Mouse (Mus musculus) G1E (cell line): Measurements from ENCODE around the gene Vps13d. TPM values are rescaled to one million over a fixed set of nuclear protein-coding genes. Genes with fewer than 3 reads are reported as not detected.
"Not testable (repeated sequence)": the region's sequence is repeated elsewhere in the genome, so short reads cannot be mapped to it uniquely, and the experiment has no call there.

Source experiments
- ATAC-seq: 2 replicates; pipeline ENCODE4 v1.8.0; 2016; ENCODE audit warnings: mild to moderate bottlenecking; ENCODE audit not compliant: insufficient number of reproducible peaks, poor library complexity, low FRiP score, severe bottlenecking; ENCODE audit errors: extremely low read depth
- DNase-seq: peaks from one replicate; pipeline ENCODE4 v3.0.0; 2012; ENCODE audit warnings: low spot score
- H3K27me3 ChIP-seq: 2 replicates; pipeline ENCODE4 v1.6.1; 2012; ENCODE audit warnings: mild to moderate bottlenecking, low read length, inconsistent platforms; ENCODE audit not compliant: insufficient read depth
- H3K36me3 ChIP-seq: replicated peaks from 2 replicates; pipeline ENCODE3; 2012; ENCODE audit warnings: mild to moderate bottlenecking, inconsistent platforms
- H3K4me1 ChIP-seq: 2 replicates; pipeline ENCODE4 v1.6.1; 2012; ENCODE audit warnings: low read depth, low read length, inconsistent platforms, mixed read lengths; ENCODE audit not compliant: insufficient read depth
- H3K4me3 ChIP-seq: 2 replicates; pipeline ENCODE4 v1.5.1; 2012; ENCODE audit warnings: low read depth, mild to moderate bottlenecking, inconsistent platforms, low read length, moderate library complexity, mixed read lengths
- H3K9me3 ChIP-seq: replicated peaks from 2 replicates; pipeline ENCODE4 v1.6.1; 2012; ENCODE audit warnings: inconsistent platforms
- CTCF ChIP-seq: IDR thresholded peaks from 2 replicates; pipeline ENCODE4 v1.5.1; 2012; ENCODE audit warnings: low read depth, low read length, inconsistent platforms, mixed read lengths
- GATA1 ChIP-seq: IDR thresholded peaks from 2 replicates; pipeline ENCODE4 v1.6.1; 2012; ENCODE audit warnings: borderline replicate concordance, low read length, inconsistent platforms, mixed read lengths
- GATA2 ChIP-seq: IDR thresholded peaks from 2 replicates; pipeline ENCODE4 v1.6.1; 2012; ENCODE audit warnings: low read depth, low read length, inconsistent platforms, borderline replicate concordance
- POLR2AphosphoS5 ChIP-seq: IDR thresholded peaks from 2 replicates; pipeline ENCODE4 v1.6.1; 2012; ENCODE audit warnings: low read depth, low read length, inconsistent platforms; ENCODE audit not compliant: insufficient replicate concordance
- TAL1 ChIP-seq: conservative IDR thresholded peaks from 2 replicates; pipeline ENCODE4 v1.6.1; 2012; ENCODE audit warnings: low read depth, low read length, inconsistent platforms, mixed read lengths
- polyA plus RNA-seq: library from polyadenylated mRNA; stranded (reverse); fragments of >175 nt; gene quantifications from 2 replicates; pipeline ENCODE4 v1.2.3, GENCODE M21; 2012
- total RNA-seq, 2 experiments: library from RNA; stranded (forward) in 1 of 2; stranded (reverse) in 1 of 2; fragments of 200-1000 nt in 1 of 2; fragments of >200 nt in 1 of 2; fragmentation: Nextera tagmentation in 1 of 2; gene quantifications; 2 replicates each; pipeline ENCODE4 v1.2.3; 2014 to 2017

The Vps13d gene
- total and polyA plus RNA-seq, 3 experiments: 7.7 to 38.8 (median 34.7) TPM

GRCm38 (mm10) chr4:145193991-145194511, 754 bp downstream of the Vps13d start:
- DNase-seq: peak; percentile 26
- TF ChIP-seq TAL1 (no peak), GATA2 (no peak), POLR2AphosphoS5 (no peak), GATA1 (no peak)
- Histone ChIP-seq H3K27me3 (0 out of 2 replicates have a peak, but pooled peaks cover 3% of the 10 kb centered on the region), H3K36me3 (peaks cover 25% of the 10 kb centered on the region), H3K4me3 (peak overlapping the region; percentile 94), H3K9me3 (no peaks in the 10 kb centered on the region), H3K4me1 (peaks cover 20% of the 10 kb centered on the region)
- ATAC-seq: peak; percentile 43

- ATAC-seq: no peak
- no peak for TF ChIP-seq GATA1
- H3K4me1 ChIP-seq: peaks cover 20% of the 10 kb centered on the region
Measured at GRCm38 (mm10) chr4:145193406-145193805, 1.4 kb downstream of the Vps13d start.

GRCm38 (mm10) chr4:145192686-145193085, 2.1 kb downstream of the Vps13d start:
- DNase-seq (no peak), ATAC-seq (no peak)
- H3K4me1 ChIP-seq: peaks cover 20% of the 10 kb centered on the region
- peaks cover 36% of the 10 kb centered on the region for H3K36me3 ChIP-seq
- TF ChIP-seq POLR2AphosphoS5 (no peak), TAL1 (no peak), GATA1 (no peak), CTCF (no peak), GATA2 (no peak)
- no peaks in the 10 kb centered on the region for H3K9me3 ChIP-seq
- no peaks in the 10 kb centered on the region for H3K27me3 ChIP-seq
- no peak overlapping the region for H3K4me3 ChIP-seq

More at GRCm38 (mm10) chr4:145193406-145193805, 1.4 kb downstream of the Vps13d start:
- Histone ChIP-seq H3K36me3 (peaks cover 31% of the 10 kb centered on the region), H3K4me3 (peak overlapping the region; percentile 94; the same call in 1 of the 2 replicates), H3K9me3 (no peaks in the 10 kb centered on the region), H3K27me3 (0 out of 2 replicates have a peak, but pooled peaks cover 3% of the 10 kb centered on the region)
- no peak for DNase-seq

- Histone ChIP-seq H3K4me1 (peaks cover 10% of the 10 kb centered on the region; the same call in 1 of the 2 replicates), H3K27me3 (no peaks in the 10 kb centered on the region), H3K4me3 (no peak overlapping the region), H3K9me3 (no peaks in the 10 kb centered on the region), H3K36me3 (peaks cover 70% of the 10 kb centered on the region)
- no peak for ATAC-seq
- DNase-seq: no peak
- TF ChIP-seq CTCF (no peak), GATA2 (no peak), GATA1 (no peak), POLR2AphosphoS5 (no peak), TAL1 (no peak)
Measured at GRCm38 (mm10) chr4:145188561-145188960, 6.2 kb downstream of the Vps13d start.

GRCm38 (mm10) chr4:145187619-145188018, 7.2 kb downstream of the Vps13d start:
- H3K4me1 ChIP-seq: peaks cover 5% of the 10 kb centered on the region; the same call in 1 of the 2 replicates
- ATAC-seq: no peak
- H3K27me3 ChIP-seq: no peaks in the 10 kb centered on the region
- H3K4me3 ChIP-seq: no peak overlapping the region
- DNase-seq: no peak
- no peaks in the 10 kb centered on the region for H3K9me3 ChIP-seq
- TF ChIP-seq POLR2AphosphoS5 (no peak), CTCF (no peak), TAL1 (no peak), GATA2 (no peak), GATA1 (no peak)
- H3K36me3 ChIP-seq: peaks cover 78% of the 10 kb centered on the region

GRCm38 (mm10) chr4:145178918-145179549, 15.8 kb downstream of the Vps13d start:
- peaks cover 2% of the 10 kb centered on the region; the same call in 1 of the 2 replicates for H3K4me1 ChIP-seq
- no peak for ATAC-seq
- peaks cover 78% of the 10 kb centered on the region for H3K36me3 ChIP-seq
- no peaks in the 10 kb centered on the region for H3K27me3 ChIP-seq
- TF ChIP-seq CTCF (no peak), POLR2AphosphoS5 (no peak), TAL1 (no peak), GATA1 (no peak), GATA2 (no peak)
- no peaks in the 10 kb centered on the region for H3K9me3 ChIP-seq
- DNase-seq: no peak
- H3K4me3 ChIP-seq: no peak overlapping the region

GRCm38 (mm10) chr4:145165542-145165941, 29.3 kb downstream of the Vps13d start:
- H3K27me3 ChIP-seq, H3K4me1 ChIP-seq, H3K9me3 ChIP-seq, H3K4me3 ChIP-seq, ATAC-seq, DNase-seq: not testable (repeated sequence)
- H3K36me3 ChIP-seq: peaks cover 89% of the 10 kb centered on the region
